Mouse (Mus musculus) ES-E14 (cell line): ENCODE results near the gene Atp5s. TPM values are rescaled to one million over a fixed set of nuclear protein-coding genes. Genes with fewer than 3 reads are reported as not detected.
A peak's percentile ranks its signal among the peaks of the same experiment; 100 is the strongest.

Source experiments
- DNase-seq: peaks from one replicate; pipeline ENCODE4 v3.0.0-alpha.2; 2013; ENCODE audit warnings: low read depth, low spot score
- H3K27ac ChIP-seq: 2 replicates; pipeline ENCODE4 v1.5.1; 2012; ENCODE audit warnings: low read depth, mild to moderate bottlenecking, low read length, moderate library complexity, mixed read lengths; ENCODE audit not compliant: poor library complexity, insufficient read depth, severe bottlenecking
- H3K36me3 ChIP-seq: 2 replicates; pipeline ENCODE4 v1.6.1; 2012; ENCODE audit warnings: mild to moderate bottlenecking, low read length, moderate library complexity, mixed read lengths; ENCODE audit not compliant: control insufficient read depth, poor library complexity, insufficient read depth, severe bottlenecking
- H3K4me1 ChIP-seq, 2 experiments: fragments of 150-350 bp in 1 of 2; sonication (generic) in 1 of 2; 2 replicates each; pipeline ENCODE4 v1.6.1; 2012; ENCODE audit warnings: low read length in 2 of 2, mild to moderate bottlenecking in 1 of 2, mixed read lengths in 1 of 2; ENCODE audit not compliant: control insufficient read depth in 2 of 2, insufficient read depth in 2 of 2, poor library complexity in 1 of 2
- H3K4me3 ChIP-seq, 2 experiments: fragments of 150-350 bp in 1 of 2; sonication (generic) in 1 of 2; 2 replicates each; pipeline ENCODE4 v1.5.1; 2012; ENCODE audit warnings: low read length in 2 of 2, low read depth in 1 of 2, mild to moderate bottlenecking in 1 of 2, mixed read lengths in 1 of 2; ENCODE audit not compliant: insufficient read depth in 1 of 2, poor library complexity in 1 of 2, severe bottlenecking in 1 of 2
- H3K9ac ChIP-seq: 2 replicates; pipeline ENCODE4 v1.6.1; 2012; ENCODE audit warnings: low read depth, mild to moderate bottlenecking, low read length, mixed read lengths; ENCODE audit not compliant: poor library complexity, insufficient read depth, severe bottlenecking
- H3K9me3 ChIP-seq: fragments of 150-350 bp; sonication (generic); 2 replicates; pipeline ENCODE4 v1.6.1; 2012; ENCODE audit warnings: low read depth, mild to moderate bottlenecking, low read length; ENCODE audit not compliant: control insufficient read depth, insufficient read depth
- CHD2 ChIP-seq: IDR thresholded peaks from 2 replicates; pipeline ENCODE4 v1.6.1; 2014; ENCODE audit warnings: mild to moderate bottlenecking, low read depth, low read length, inconsistent platforms
- HCFC1 ChIP-seq: IDR thresholded peaks from 2 replicates; pipeline ENCODE4 v1.6.1; 2012; ENCODE audit warnings: low read length, inconsistent platforms, borderline replicate concordance; ENCODE audit not compliant: insufficient read depth
- MAFK ChIP-seq: IDR thresholded peaks from 2 replicates; pipeline ENCODE4 v1.6.1; 2014; ENCODE audit warnings: mild to moderate bottlenecking, low read depth, low read length, inconsistent platforms; ENCODE audit not compliant: insufficient read depth
- ZC3H11A ChIP-seq: IDR thresholded peaks from 2 replicates; pipeline ENCODE4 v1.6.1; 2012; ENCODE audit warnings: low read depth, mild to moderate bottlenecking, inconsistent platforms, low read length, borderline replicate concordance
- ZNF384 ChIP-seq: IDR thresholded peaks from 2 replicates; pipeline ENCODE4 v1.6.1; 2012; ENCODE audit warnings: low read depth, low read length, inconsistent platforms
- in situ Hi-C, 2 experiments: fragments of 600-800 bp; cut with MboI; formaldehyde crosslinking; loops; one replicate each; pipeline ENCODE4 v1.15.1; 2025; ENCODE audit warnings: low sequenced_read_pairs in 2 of 2, inconsistent platforms in 1 of 2; ENCODE audit not compliant: unreplicated experiment in 2 of 2
- total RNA-seq: library from RNA; depleted of rRNA; stranded (reverse); fragments of 300-350 nt; gene quantifications from 2 replicates; pipeline ENCODE4 v1.2.3, GENCODE M21; 2012

Atp5s gene
- total RNA-seq, 1 experiment = 7.9 TPM

DNA sequence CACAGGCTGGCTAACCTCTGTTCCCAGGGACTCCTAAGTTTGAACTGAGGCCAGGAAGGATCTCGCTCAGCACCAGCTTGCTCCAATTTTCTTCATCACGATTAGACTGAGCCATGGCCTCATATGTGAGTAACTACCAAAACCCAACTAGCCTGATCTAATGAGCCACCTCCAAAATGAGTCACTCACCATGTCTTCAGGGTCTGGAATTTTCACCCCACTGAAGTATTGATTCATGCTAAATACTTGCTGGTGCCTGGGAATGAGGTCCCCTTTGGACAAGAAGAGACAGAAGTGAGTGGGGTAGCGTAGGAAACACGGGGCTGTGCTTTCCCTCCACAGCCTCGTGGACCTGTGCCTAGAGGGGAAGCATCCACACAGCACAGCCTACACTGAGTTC is 29.2 kb downstream of the Atp5s start:
- Histone ChIP-seq H3K4me1 (peaks cover 6 to 10% of the 10 kb centered on the region in 2 experiments; a peak in 3 of 4 replicates), H3K9ac (no peak overlapping the region), H3K4me3 (no peak overlapping the region), H3K27ac (no peak overlapping the region), H3K9me3 (no peaks in the 10 kb centered on the region), H3K36me3 (no peaks in the 10 kb centered on the region)
- DNase-seq = no peak
- in situ Hi-C loops = no loop called here
- TF ChIP-seq CHD2 (no peak), ZC3H11A (no peak)

DNA sequence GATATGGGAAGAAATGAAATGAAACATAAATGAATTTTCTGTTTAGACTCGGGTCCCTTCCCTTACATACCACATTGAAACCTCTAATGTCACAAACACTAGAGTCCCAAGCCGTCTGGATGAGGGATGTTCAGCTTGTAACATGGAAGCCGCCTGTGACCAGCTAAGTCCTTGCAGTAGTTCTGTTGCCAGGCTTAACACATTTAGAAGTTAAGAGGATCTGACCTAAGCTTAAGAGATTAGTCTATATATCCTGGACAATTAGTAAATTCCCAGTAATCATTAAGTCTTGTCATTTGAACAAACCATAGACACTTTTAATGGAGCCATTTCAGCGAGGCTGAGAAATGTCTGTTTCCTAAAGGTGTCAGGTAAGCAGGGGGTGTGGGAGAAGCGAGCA is 31.3 kb downstream of the Atp5s start:
- no peak overlapping the region for H3K9ac ChIP-seq
- in situ Hi-C loops = no loop called here
- DNase-seq = no peak
- no peak for TF ChIP-seq MAFK
- peaks cover 6 to 12% of the 10 kb centered on the region in 2 experiments; a peak in 3 of 4 replicates for H3K4me1 ChIP-seq
- H3K4me3 ChIP-seq = no peak overlapping the region
- no peaks in the 10 kb centered on the region for H3K36me3 ChIP-seq
- H3K27ac ChIP-seq = no peak overlapping the region
- H3K9me3 ChIP-seq = no peaks in the 10 kb centered on the region

DNA sequence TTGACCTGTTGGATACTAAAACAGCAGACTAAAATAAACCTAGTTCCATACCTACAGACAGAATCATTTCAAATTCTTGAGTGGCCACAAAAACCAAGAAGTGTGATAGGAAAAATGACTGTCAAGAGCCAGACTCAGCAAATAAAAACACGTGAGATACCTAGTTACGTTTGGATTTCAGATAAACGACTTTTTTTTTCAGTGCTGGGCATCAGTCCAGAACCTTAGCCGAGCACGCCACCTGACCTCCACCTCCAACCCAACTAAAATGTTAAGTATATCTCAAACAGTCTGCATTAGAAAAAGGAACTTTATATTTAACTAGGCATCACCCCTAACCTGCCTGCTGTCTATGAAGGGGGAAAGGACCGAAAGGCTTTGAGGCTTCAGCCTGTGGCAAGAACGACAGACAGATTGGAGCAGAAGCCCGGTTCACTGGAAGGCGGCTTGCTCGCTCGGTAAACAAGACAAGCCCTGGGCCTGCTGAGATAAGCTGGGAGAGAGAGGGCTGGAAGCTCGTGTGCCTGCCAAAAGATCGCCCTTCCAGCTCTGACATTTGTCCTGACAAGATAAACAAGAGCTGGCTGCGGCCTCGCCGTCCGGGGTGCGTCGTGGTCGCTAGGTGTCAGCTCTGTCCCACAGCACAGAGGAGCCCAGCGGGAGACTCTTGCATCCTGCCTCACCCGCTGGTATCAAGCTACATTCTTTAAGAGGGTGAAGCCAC is 32.8 kb downstream of the Atp5s start:
- no peaks in the 10 kb centered on the region for H3K9me3 ChIP-seq
- H3K4me3 ChIP-seq = 0 out of 4 replicates have a peak overlapping the region, but pooled peaks of 1 of the 2 experiments have one; percentile 31
- peaks cover 3 to 4% of the 10 kb centered on the region in 2 experiments; a peak in 3 of 4 replicates for H3K4me1 ChIP-seq
- no peaks in the 10 kb centered on the region for H3K36me3 ChIP-seq
- TF ChIP-seq ZNF384 = no peak
- no peak for TF ChIP-seq ZC3H11A
- TF ChIP-seq HCFC1 = no peak
- no peak for TF ChIP-seq CHD2
- TF ChIP-seq MAFK = no peak
- in situ Hi-C loops = no loop called here
- peak overlapping the region; percentile 16; the same call in 1 of the 2 replicates for H3K9ac ChIP-seq
- peak; percentile 63 for DNase-seq
- no peak overlapping the region for H3K27ac ChIP-seq

DNA sequence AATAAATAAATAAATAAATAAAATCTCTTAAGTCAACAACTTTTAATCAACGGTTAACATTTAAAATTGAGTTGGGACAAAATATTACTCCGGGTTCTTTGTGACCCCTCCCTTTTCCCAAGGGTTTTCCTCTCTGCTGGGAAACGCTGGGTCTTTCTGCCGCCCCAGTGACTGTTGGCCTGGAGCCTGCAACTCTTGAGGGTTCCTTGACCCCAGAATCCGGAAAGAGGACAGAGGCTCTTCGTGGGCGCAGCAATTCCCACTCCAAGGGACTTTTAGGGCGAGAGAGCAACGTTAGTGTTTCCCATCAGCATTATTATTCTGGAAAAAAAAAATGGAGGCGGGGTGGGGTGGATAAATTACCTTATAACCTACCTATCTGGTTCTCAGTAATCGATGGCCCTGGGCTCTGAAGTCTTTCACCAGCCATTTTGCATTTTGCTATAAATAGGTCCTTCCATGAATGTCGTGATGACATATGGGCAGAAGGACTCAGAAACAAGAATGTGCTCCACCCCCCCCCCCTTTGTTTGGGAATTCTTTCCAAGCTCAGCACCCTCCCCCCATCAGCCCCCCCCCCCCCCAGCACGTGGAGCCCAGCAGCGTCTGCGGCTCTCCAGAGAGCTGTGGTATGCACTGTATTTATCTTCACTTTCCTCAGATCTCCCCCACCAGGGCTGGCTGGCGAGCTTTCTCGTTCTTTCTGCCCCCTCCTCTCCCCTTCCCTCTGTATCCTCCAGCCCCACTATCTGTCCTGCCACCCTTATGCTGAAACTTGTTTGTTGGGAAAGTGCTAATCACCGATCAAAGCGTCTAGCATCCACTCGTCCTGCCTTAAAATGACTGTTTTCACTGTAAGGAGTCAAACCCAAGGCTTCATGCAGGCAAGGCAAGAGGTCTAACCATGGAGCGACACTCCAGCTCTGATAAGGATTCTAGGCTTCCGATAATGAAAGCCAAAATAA is 33.8 kb downstream of the Atp5s start:
- no peaks in the 10 kb centered on the region for H3K9me3 ChIP-seq
- no peak for TF ChIP-seq ZC3H11A
- no peak for TF ChIP-seq MAFK
- no peak for TF ChIP-seq ZNF384
- no peak for TF ChIP-seq CHD2
- DNase-seq = no peak
- in situ Hi-C loops = no loop called here
- no peak overlapping the region for H3K9ac ChIP-seq
- peak overlapping the region in 1 of 2 experiments; percentile 31; a peak in 1 of 4 replicates for H3K4me3 ChIP-seq
- H3K36me3 ChIP-seq = no peaks in the 10 kb centered on the region
- no peak overlapping the region for H3K27ac ChIP-seq
- H3K4me1 ChIP-seq = peaks cover 3 to 4% of the 10 kb centered on the region in 2 experiments; a peak in 3 of 4 replicates
